Mouse (Mus musculus): Measurements from ENCODE around the gene Tcf7l2.

Gene Tcf7l2

DNA sequence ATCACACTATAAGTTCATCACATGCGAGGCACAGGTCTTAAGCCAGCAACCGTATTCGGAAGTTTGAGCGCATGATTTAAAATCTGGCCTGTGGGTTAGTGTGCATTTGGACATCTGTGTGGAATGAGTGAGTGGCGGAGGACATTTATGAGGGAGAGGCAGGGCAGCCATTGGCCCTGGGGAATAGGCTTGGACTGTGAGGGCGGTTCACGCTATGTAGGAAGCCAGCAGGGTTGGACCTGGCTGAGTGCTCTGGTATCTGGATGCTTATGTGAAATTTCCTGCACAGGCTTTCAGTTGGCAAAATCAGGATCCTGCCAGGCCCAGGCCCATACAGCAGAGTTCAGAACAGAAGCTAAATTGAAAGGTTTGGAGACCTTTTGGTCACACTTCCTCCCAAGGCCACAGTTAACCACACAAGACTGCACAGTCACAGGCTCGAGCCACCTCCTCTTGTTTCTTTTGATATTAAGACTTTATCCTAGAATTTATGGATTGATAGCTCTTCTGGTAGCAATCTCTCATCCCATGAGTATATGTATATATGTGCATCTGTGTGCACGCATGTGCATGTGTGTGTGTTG, 89.4 kb downstream of the Tcf7l2 start:
- DNase-seq (ENCODE audit: low read depth), result no peak

DNA sequence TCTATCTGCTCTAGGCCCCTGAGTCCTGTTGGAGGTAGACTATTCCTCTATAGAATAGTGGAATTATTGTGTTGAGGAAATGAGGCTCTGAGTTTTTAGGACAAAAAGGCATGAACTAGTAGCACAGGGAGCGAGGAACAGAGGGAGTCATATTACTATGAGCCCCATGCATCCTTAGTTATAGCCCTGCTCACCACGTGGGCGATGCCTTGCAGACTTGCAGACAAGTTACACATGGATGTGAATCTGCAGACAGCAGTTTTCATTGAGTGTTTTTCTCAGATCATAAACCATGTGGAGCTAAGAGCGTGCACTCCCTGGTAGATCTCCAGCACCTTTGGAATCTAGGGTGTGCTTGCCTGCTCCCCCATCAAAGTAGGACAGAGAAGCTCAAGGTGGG, 90.5 kb downstream of the Tcf7l2 start:
- DNase-seq (ENCODE audit: low read depth), result no peak

DNA sequence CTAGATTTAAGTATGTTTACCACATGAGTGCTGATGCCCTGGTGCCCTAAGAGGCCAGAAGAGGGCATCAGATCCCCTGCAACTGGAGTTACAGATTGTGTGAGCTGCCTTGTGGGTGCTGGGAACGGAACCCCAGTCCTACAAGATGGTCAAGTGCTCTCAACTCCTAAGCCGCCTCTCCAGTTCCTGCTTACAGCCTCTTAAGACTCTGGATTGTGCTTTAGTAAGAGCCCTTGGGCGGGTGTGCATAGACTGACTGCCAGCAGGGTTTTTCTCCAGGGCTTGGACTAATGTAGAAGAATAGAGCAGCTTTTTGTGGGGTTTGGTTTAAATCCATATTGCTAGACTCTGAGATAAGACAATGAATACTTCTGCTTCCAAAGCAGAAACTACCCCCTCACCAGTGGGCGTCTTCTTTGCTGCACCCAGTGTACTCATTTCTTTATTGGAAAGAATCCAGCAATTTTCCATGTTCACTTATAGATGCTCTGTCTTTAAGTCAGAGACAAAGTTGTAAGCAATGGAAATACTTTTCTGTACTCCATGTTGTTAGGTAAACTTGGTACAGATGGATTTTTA, 92.3 kb downstream of the Tcf7l2 start:
- no peak for DNase-seq (ENCODE audit: low read depth)

DNA sequence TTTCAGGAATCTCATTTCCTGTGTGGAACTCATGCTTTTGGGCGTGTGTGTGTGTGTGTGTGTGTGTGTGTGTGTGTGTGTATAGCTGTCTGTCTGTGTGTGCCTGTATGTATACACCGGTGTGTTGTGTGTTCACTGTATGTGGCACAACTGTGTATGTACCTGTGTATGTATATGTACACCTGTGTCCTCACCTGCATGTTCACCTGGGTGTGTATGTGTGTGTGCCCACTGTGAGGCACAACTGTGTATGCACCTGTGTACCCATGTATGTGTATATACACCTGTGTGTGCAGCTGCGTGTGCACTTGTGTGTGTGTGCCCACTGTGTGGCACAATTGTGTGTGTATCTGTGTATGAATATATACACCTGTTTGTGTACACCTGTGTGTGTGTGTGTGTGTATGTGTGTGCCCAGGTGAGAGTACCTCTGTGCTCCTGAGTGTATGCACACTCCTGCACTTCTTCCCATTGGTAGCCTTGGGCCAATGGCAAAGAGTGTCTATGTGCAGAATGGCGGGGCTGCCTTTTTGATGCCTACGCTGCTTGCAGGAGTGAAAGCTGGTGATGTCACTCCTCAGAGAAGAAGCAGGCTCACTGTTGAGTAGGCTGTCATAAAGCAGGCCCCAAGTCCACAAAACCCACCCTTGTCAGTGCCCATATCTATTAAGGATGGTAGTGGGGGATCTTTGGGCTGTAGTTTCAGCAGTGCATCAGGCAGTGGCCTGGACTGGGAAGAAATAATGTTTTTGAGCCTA, 95.5 kb downstream of the Tcf7l2 start:
- no peak for DNase-seq (ENCODE audit: low read depth)

DNA sequence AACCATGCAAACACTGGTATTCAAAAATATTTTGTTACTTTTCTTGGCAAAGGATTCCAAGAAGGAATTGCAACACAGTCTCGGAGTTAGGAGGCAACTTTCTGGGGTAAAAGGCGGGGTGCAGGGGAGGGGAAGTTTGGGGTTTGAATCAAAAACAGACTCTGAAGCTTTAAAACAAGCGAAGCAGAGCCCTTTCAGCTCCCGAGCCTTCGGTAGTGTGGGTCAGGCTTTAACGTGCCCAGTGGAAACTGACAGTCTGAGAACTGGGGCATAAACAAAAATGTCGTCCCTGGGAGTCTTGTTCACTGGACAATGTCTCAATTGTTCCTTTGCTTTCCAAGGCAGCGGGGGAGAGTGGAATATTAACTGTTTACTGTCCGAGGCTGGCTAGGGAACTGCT, 96.3 kb downstream of the Tcf7l2 start:
- peak; percentile 94 for DNase-seq (ENCODE audit: low read depth)

DNA sequence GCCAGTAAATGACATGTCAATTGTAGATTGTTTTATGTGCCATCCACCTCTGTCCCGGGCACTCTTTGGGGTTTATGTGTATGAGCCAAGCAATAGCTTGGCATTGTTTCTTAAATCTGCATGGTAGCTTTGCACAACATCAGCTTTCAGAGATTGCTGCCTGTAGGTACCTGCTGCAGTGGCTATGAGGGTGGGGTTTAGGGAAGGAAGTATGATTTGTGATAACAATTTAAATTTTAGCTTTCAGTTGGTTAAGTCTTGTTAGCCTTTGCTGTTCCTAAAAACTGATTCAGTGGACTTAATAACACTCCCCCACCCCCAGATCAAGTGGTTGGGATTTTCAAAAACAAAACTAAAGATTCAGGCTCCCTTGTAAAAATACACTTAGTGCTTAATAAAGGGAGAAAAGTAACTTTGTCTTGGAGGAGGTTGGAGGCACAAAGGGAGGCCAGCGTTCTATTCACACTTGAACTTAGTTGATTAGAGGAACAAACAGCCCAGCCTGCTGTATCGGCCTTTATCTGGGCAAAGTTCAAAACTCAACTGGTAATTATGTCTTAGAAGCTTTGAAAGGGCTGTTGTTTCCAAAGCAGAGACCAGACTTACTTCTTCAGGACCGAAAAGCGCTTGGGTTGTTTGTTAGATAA, 96.9 kb downstream of the Tcf7l2 start:
- no peak for DNase-seq (ENCODE audit: low read depth)

DNA sequence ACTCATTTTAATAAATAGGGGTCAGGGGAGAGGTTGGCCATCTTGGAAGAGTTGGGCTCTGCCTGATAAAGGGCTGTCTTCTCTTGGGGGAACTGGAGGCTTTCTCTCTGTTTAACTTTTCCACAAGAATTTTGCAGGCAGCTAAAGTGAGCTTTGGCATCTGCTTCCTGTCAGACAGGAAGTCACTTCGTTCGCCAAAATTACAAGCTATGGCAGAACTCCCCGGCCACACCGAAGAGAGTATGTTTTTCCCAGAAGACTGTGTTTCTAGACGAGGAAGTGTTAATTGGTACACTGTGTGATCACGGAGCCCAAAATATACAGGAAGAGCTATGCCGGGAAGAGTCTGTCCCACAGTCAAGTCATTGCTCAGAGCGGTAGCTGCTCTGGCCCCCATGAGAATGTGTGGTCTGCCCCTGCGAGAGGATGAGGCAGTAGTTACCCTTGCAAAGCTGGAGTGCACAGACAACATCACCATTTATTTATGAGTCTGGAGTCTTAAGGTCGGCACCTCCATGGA, 97.5 kb downstream of the Tcf7l2 start:
- no peak for DNase-seq (ENCODE audit: low read depth)

DNA sequence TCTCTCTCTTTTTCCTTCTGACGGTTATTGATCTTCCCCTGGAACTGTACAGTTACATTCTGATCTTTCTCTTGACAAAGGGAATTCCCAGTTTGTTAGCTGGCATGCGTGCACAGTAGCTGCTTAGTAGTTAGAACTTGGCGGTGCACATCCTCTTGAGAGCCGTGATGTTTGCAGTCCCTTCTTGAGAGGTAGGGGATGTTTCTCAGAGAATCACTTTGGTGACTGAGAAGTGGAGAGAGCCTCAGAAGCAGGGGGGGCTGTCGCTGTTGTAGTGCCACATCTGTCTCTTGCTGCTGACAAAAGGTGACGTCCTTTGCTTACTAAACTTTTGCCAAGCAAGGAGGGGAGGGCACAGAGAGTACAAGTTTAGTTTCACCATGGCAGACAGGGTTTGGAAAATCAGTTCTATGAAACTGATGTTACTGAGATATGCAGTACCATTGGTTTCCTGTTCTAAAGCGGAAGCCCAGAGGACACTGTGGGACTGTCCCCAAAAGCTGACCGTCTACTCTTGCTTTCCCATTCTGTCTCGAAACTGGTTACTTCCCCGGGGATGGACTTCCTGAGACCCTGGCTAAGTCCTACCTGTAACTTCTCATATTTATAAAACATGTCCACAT, 99.0 kb downstream of the Tcf7l2 start:
- no peak for DNase-seq (ENCODE audit: low read depth)

DNA sequence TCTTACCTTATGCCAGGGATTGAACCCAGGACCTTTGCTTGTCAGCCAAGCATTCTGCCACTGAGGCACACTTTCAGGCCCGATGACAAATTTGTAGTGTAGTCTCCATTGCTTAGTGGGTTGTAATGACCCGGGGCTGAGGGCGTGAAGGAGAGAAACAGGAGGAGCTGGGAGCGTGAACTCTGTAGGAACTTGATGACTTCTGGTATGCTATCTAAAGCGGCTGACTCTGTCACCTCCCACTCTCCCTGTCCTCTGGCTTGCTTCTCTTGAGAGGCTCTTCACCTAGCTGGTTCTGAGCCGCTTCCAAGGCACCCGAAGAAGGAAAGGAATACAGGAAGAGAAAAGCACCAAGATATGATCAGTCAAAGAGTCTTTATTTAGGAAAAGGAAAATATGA, 100.4 kb downstream of the Tcf7l2 start:
- DNase-seq (ENCODE audit: low read depth), result no peak

DNA sequence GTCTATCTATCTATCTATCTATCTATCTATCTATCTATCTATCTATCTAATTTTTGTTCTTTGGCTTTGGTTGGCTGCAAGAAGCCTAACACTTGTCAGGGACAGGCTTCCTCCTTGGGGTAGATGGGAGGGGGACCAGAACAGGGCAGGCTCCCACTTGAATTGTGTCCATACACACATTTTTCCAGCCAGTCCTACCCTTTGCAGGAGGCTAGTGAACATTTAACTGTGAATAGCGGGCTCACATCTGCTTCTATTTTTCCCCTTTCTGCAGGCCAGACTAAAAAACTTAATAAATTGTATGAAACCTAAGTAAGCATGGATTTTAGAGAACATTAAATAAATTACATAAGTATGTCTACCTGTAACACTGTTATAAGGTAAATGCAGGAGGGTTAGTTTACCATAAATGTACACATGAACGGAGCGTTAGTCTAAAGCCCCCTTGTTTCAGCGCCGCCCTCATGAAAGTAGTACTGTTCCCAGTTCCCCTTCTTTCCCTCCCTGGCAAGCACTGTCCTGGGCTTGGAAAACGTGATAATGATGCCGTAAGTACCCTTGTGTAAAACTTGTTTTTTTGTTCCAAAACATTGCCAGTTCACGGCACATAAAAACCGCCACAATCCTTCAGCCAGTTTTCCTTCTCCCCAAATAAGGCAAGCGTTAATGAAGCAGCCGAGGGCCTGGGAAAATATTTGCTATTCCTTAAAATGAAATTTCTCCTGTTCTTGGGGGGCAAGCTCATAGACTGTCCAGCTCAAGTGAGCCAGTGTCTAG, 101.7 kb downstream of the Tcf7l2 start:
- no peak for DNase-seq (ENCODE audit: low read depth)

DNA sequence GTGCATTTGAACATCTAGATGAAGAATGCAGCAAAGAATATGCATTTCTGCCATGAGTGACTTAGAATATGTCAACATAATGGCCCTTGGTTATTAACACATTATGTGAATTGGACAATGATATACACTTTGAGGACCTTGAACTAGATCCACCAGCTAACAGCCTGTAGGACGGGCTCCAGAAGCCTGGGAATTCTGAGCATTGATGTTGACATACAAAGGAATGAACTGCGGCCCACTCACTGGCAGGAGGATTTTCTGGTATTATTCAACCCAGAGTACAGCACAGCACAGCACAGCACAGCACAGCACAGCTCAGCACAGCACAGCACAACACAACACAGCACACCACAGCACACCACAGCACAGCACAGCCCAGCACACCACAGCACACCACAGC, 104.1 kb downstream of the Tcf7l2 start:
- DNase-seq (ENCODE audit: low read depth), result no peak

DNA sequence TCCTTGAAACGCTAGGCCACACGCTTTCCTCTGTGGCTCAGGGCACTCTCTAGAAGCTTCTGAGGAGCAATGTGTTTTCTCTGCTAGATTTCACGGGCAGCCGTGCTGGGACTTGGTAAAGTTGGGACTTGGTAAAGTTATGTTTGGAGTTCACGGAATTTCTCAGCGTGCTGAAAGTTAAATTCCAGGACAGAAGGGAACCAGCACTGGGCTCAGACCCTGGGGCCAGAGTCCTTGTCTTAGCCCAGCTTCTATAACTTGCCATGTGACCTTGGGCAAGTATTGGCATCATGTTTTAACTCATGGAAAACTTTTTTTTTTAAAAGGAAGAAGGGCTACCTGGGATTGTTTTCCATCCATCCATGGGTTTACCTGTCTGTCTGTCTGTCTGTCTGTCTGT, 104.6 kb downstream of the Tcf7l2 start:
- no peak for DNase-seq (ENCODE audit: low read depth)

DNA sequence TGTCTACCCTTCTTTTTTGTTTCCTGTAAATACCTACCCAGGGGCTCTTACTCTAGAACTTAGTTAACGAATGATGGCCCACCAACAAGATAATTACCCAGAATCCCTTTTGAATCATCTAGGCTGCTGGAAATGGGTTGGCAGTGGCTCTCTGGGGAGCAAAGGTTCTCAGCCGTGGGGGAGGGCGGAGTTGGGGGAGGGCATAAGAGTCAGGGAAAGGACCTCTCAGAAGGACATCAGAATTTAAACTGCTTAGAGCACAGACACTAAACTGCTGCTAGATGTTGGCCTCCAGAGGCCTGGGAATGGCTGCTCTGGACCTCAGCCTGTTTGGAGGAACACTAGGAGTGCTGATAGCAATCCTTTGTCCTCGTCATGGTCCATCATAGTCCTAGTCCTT, 105.4 kb downstream of the Tcf7l2 start:
- DNase-seq (ENCODE audit: low read depth), result no peak

DNA sequence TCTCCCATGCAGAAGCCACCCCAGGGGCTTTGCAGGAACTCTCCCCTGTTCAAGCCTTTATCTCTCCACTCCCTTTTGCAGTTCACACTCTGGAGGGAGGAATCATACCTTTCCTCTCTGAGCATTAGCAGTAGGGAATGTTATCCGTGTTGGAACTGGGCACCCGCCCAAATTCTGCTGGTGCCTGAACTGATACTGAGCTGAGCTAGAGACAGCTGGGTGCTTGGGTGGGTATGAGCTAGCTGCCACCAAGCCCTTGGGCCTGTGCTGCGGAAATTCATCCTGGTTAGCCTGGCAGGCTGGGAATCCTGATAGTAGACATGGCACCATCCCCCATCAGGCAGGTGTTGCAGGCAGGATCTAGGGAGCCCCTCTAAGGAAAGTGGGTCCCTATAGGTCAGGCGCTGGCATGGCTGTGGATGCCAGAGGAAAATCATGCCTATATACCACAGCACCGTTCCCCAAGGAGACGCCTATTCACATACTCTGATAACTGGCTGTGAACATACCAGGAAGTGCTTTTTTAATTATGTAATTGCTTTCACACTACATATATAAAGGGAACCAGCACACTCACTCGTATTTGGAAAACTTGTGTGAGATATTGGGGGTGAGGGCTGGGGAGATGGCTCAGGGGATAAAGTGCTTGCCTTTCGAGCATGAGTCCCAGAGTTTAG, 108.9 kb downstream of the Tcf7l2 start:
- no peak for DNase-seq (ENCODE audit: low read depth)

DNA sequence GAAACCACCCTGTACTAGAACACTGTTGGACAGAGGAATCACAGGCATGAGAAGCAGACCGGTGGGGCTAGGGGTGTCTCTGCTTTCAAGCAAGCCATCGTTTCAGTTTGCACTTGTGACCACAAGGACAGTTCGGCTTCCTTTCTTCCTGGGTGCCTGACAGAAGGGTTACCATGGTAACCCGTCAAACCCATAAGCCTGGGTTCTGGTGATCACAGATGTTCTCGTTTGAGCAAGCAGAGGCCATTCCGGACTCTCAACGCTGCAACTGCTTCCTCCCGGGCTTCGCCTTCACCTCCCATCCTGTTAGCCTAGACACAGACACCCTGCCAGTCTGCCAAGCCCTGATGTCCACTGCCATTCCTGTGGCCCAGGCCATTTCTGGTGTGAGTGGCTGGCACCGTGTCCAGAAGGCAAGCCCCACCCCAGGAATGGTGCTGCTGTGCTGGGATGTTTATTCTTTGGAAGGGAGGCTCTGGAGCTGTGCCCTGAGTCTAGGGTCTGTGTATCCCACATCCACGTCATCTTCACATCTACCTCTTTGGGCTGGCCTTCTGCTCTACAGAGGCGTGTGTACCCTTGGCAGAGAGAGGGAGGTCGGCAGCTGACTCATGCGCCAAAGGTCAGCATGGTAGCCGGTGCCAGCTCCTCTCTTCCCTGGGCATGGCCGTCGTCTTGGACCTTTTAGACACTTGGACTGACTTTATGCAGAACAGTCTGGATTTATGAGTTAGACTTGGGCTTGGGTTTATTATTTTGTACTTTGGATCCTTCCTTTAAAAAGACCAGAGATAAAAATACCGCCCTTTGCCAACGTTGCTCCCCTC, 110.1 kb downstream of the Tcf7l2 start:
- DNase-seq (ENCODE audit: low read depth), result peak; percentile 77

DNA sequence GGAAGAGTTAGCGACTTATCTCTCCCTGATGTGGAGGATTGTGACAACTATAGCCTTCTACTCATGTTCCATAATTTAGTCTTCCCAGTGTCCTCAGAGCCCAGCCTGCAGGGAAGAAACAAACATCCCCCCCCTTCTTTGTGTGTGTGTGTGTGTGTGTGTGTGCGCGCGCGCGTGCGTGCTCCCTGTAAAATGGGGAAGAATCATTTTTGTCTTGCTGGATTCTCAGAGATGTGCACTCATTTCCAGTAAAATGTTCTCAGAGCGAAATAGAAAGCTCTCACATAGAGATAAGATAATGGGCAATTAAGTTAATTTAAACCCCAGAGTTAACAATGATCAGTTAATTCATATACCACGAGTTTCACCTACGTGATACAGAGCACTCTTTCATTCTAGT, 112.8 kb downstream of the Tcf7l2 start:
- DNase-seq (ENCODE audit: low read depth), result no peak

DNA sequence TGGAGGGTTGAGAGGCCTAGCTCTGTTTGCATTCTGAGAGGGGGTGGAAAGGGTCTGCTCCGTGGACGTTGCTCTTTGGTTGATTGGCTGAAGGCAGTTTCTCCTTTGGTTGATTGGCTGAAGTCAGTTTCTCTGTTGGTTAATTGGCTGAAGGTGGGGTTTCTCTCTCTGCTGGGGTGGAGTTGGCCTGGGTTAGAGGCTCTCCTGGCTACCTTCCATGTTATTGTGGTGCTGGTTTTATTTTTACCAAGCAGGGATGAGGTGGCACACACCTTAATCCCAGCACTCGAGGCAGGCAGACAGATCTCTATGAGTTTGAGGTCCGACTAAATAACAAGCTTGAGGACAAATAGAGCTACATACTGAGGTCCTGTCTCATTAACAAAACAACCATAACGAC, 114.0 kb downstream of the Tcf7l2 start:
- no peak for DNase-seq (ENCODE audit: low read depth)

DNA sequence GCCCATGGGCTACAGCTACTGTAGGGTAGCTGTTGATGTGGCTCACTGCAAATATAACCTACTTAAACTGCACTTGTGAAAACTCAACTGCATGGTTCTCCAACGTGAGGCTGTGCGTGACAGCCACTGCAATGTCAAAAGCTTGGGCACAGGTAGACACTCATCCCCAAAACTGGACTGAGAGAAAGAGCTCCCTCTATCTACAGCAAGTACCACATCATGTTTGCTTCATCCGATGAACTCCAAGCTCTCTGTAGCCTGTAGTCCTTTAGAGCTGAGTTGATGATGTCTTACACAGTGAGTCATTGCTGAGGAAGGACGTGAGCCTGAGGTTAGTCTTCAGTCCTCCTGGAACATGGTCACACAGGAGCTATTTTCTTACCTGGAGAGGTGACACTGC, 115.7 kb downstream of the Tcf7l2 start:
- no peak for DNase-seq (ENCODE audit: low read depth)

DNA sequence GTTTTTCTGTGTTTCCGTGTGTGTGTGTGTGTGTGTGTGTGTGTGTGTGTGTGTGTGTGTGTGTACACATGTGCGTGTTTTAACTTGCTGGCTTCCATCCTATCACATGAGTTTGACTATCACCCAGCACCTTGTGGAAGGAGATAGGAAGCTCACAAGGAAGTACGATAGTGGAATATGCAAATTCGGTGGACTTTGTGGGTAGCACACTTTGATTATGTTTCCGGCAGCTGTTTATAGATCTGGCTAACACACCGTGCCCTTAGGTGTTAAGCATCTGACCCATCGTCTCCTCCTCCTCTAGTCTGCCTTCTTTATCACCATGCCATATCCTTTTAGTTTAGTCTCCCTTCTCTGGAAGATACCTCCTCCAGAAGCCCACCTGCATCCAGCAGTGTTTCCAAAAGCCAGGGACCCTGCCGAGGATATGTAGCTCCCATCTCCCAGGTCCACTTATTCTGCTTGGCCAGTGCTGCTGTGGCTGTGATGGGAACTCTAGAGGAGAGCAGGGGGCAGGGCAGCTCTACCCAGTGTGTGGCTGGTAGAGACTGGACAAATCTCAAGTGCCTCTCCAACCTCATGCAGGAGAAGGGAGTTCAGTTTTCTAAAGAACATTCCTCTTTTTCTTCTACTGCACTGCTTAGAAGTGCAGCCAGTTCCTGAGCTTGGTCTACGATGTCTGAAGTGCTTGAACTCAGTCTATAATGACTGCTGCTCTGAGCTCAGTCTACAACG, 118.6 kb downstream of the Tcf7l2 start:
- no peak for DNase-seq (ENCODE audit: low read depth)

DNA sequence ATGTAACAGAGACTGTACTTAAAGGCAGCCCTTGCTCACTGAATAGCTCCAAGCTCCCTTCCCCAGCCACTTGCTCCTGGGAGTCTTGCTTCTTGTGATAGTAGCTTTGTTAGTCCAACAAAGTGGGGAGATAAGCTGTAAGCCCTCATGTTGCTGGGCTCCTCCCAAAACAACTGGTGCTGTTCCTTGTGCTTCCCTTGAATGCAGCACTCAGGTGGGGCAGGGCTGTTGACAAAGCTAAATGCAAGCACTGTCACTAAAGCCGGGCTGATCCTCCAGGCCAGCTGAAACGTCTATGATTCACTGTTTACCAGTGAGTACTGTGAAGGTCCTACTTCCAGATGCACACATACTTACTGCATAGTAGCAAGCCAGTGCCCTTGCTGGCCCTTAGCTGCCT, 120.1 kb downstream of the Tcf7l2 start:
- no peak for DNase-seq (ENCODE audit: low read depth)
